Mouse (Mus musculus) midbrain, embryonic 11.5 days (tissue): Measurements from ENCODE around the gene Sptssb. TPM values are rescaled to one million over a fixed set of nuclear protein-coding genes. Genes with fewer than 3 reads are reported as not detected.

ENCODE experiments used
- ATAC-seq: fragments of 200-750 bp; cut with Nextera tagmentation; 2 replicates; pipeline ENCODE4 v1.8.0; 2017; ENCODE audit warnings: moderate TSS enrichment, moderate library complexity; ENCODE audit not compliant: low FRiP score
- DNase-seq: peaks from one replicate; pipeline ENCODE4 v3.0.0; 2015; ENCODE audit warnings: low spot score; ENCODE audit errors: missing footprints
- H3K27ac ChIP-seq: fragments of 300-500 bp; sonication (generic); 2 replicates; pipeline ENCODE4 v1.5.1; 2014; ENCODE audit warnings: low read depth, low read length
- H3K27me3 ChIP-seq: fragments of 300-500 bp; sonication (generic); 2 replicates; pipeline ENCODE4 v1.6.1; 2014; ENCODE audit warnings: mild to moderate bottlenecking, low read length, moderate library complexity, mixed read lengths; ENCODE audit not compliant: control insufficient read depth, insufficient read depth
- H3K36me3 ChIP-seq: fragments of 300-500 bp; sonication (generic); 2 replicates; pipeline ENCODE4 v1.6.1; 2014; ENCODE audit warnings: mild to moderate bottlenecking, low read length, moderate library complexity, mixed read lengths; ENCODE audit not compliant: control insufficient read depth, insufficient read depth
- H3K4me1 ChIP-seq: fragments of 300-500 bp; sonication (generic); 2 replicates; pipeline ENCODE4 v1.6.1; 2014; ENCODE audit warnings: low read length; ENCODE audit not compliant: control insufficient read depth, insufficient read depth
- H3K4me2 ChIP-seq: fragments of 300-500 bp; sonication (generic); 2 replicates; pipeline ENCODE4 v1.6.1; 2014; ENCODE audit warnings: mild to moderate bottlenecking, moderate library complexity
- H3K4me3 ChIP-seq: fragments of 300-500 bp; sonication (generic); 2 replicates; pipeline ENCODE4 v1.5.1; 2014; ENCODE audit warnings: low read depth, low read length
- H3K9ac ChIP-seq: fragments of 300-500 bp; sonication (generic); 2 replicates; pipeline ENCODE4 v1.6.1; 2014; ENCODE audit warnings: low read length
- H3K9me3 ChIP-seq: fragments of 300-500 bp; sonication (generic); 2 replicates; pipeline ENCODE4 v1.6.1; 2016; ENCODE audit warnings: low read length; ENCODE audit not compliant: control insufficient read depth
- WGBS: fragments of 180-500 bp; shearing (Covaris S2); extraction: QIAGEN DNeasy Blood & Tissue Kit; methylation state at CpG from one replicate; pipeline ENCODE4 v1.1.7; 2014; 5-methylcytosine and 5-hydroxymethylcytosine counted together
- polyA plus RNA-seq: library from polyadenylated mRNA; unstranded; fragments of >200 nt; fragmentation: Nextera tagmentation; extraction: Ambion mirVana; gene quantifications from 2 replicates; pipeline ENCODE4 v1.2.1, GENCODE M21; 2014

Sptssb gene
- 0.29 and 0.34 TPM in 2 replicates for polyA plus RNA-seq

DNA sequence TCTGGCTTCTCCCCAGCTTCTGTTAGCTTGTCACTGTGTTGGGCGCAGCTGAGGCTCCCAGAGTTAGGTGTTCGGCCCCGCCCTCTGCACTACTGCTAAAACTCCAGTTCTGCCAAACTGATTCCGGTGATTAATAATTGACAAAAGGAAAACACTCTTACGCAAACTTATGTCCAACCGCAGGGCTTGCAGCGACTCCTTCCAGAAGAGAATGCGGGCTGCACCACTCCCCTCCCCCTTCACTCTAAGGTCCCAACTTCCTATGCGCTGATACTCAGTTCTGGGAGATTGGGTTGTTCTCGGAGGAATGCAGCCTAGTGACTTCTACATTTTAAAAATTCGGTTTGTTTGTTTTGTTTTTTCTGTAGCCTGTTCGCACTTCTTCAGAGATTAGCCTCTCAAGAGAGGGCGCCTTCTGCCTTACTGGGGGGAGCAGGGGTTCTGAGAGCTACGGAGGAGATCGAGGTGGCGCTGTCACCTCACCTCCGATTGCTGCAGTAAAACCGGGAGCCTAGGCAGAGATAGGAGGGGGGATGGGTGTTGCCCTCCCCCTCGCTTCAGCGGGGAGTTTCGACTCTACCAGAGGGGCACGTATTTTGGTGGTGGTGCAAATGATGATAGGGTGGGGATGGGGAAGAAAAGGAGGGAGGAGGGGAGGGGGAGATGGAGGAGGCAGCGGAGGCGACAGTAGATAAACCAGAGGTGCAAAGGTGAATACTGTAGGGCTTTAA lies at the start of gene Sptssb:
Gene Sptssb, minus strand, starts transcription at position 83 of the 731 bp plus-strand sequence.
- peak within 1 kb of the TSS; percentile 46 for H3K4me3 ChIP-seq
- peak; percentile 93 for DNase-seq

DNA sequence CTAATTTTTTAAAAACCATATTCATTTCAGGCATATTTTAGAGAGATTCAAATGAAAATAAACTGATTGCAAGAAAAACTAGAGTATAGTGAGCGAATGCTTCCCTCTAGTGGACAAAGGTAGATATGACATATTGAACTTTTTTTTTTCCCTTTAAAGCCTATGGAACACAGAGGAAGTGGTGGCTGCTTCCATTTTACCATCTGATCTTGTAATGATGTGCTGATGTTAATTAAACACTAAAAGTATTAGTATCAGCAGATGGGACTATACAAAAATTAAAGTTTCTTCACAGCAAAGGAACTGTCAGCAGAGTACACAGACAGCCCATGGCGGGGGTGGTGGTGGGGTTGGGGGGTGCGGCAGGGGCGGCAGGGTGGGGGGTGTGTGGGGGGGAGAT lies 48.3 kb upstream of the Sptssb start:
- Histone ChIP-seq H3K27me3 (no peaks in the 10 kb centered on the region), H3K9ac (no peak overlapping the region), H3K4me3 (no peak overlapping the region), H3K4me1 (no peaks in the 10 kb centered on the region), H3K9me3 (no peaks in the 10 kb centered on the region), H3K27ac (no peak overlapping the region), H3K36me3 (no peaks in the 10 kb centered on the region), H3K4me2 (no peak overlapping the region)
- ATAC-seq (peak; percentile 35; the same call in 1 of the 2 replicates), DNase-seq (peak; percentile 92)
- WGBS = 61% methylated on average over 4 of the region's 4 CpGs

More for the DNA sequence above, at the start of gene Sptssb:
- peak; percentile 51; the same call in 1 of the 2 replicates for ATAC-seq
- peak within 1 kb of the TSS; percentile 47 for H3K9ac ChIP-seq
- H3K27ac ChIP-seq = no peak within 1 kb of the TSS
- WGBS = 2% methylated on average over 24 of the region's 24 CpGs
- H3K36me3 ChIP-seq = no peaks in the 10 kb centered on the region
- H3K9me3 ChIP-seq = no peaks in the 10 kb centered on the region
- peaks cover 7% of the 10 kb centered on the region; the same call in 1 of the 2 replicates for H3K27me3 ChIP-seq
- H3K4me2 ChIP-seq = peak within 1 kb of the TSS; percentile 80
- H3K4me1 ChIP-seq = no peaks in the 10 kb centered on the region

DNA sequence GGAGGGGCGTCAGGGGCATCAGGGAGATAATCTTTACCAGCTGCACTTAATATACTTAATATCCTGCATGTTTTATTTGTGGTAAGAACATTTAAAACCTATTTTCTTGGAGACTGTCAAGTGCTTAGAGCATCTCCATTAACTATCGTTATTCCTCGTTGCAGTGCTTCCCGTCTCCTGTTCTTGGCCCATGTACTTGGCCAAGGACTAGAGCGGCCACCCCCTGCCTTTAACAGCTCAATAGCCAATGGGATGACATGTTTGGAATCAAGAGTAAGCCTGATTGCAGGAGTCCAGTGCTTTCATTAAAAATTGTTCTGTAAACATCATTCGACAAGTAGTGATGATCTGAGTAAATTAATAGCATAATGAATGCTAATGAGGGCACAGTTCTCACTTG lies 47.8 kb upstream of the Sptssb start:
- H3K4me3 ChIP-seq = no peak overlapping the region
- no peaks in the 10 kb centered on the region for H3K36me3 ChIP-seq
- 54% methylated on average over 6 of the region's 6 CpGs for WGBS
- ATAC-seq (no peak), DNase-seq (no peak)
- no peaks in the 10 kb centered on the region for H3K27me3 ChIP-seq
- H3K4me2 ChIP-seq = no peak overlapping the region
- no peak overlapping the region for H3K27ac ChIP-seq
- no peak overlapping the region for H3K9ac ChIP-seq
- H3K9me3 ChIP-seq = no peaks in the 10 kb centered on the region
- H3K4me1 ChIP-seq = no peaks in the 10 kb centered on the region

DNA sequence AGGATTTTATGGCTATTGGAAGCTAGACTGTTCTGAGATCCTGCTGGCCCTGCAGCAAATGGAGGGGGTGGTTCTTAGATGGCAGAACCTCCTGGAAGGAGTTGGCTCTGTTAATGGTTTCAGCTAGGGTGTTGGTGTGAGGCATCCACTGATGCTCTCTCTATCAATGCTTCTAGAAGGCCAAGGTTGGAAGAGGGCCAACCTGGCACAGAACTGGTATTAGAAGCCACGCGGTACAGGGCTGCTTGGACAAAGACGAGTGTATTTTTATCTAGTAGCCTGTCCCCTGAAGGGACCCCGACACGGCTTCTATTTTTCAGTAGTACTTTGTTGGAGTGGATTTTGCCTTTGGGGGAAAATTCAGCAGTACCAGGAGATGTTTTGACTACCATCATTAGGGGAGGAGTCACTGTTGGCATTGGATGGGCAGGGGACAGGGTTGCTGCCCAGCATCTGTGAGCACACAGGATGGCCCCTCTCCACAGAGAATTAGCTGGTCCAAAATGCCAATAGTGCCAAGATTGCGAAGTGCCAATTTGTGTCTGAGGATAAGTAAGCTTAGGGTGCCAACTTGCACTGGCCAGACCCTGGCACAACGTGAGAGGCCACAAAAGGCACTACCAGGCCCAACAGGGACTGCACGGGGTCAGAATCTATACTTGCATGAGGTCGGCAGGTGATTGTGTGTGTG lies 43.2 kb upstream of the Sptssb start:
- no peak overlapping the region for H3K4me3 ChIP-seq
- WGBS = 90% methylated on average over 9 of the region's 9 CpGs
- no peaks in the 10 kb centered on the region for H3K9me3 ChIP-seq
- no peaks in the 10 kb centered on the region for H3K4me1 ChIP-seq
- no peaks in the 10 kb centered on the region for H3K27me3 ChIP-seq
- H3K4me2 ChIP-seq = no peak overlapping the region
- H3K9ac ChIP-seq = no peak overlapping the region
- DNase-seq (no peak), ATAC-seq (no peak)
- H3K36me3 ChIP-seq = no peaks in the 10 kb centered on the region
- H3K27ac ChIP-seq = no peak overlapping the region

DNA sequence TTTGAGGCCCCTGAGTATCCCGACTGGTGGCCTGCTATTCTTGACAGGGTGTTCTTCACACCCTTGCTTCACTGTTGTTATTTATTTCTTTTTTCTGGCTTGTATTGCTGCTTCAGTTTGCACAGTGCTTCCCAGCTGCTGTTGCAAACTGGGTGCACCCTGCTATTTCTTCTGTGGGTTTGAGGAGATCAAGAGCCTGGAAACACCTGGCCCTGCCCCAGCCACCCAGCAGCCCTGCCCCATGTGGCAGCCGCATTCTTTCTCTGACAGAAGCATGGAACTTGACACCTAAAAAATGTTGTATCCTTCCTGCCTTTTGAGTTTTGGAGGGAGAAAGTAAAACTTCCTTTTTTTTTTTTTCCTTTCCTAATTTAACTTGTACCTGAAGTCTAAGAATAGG lies 42.6 kb upstream of the Sptssb start:
- Histone ChIP-seq H3K4me3 (no peak overlapping the region), H3K4me2 (no peak overlapping the region), H3K27me3 (no peaks in the 10 kb centered on the region), H3K27ac (no peak overlapping the region), H3K36me3 (no peaks in the 10 kb centered on the region), H3K9me3 (no peaks in the 10 kb centered on the region), H3K4me1 (no peaks in the 10 kb centered on the region), H3K9ac (no peak overlapping the region)
- WGBS = 73% methylated on average over 2 of the region's 2 CpGs
- no peak for ATAC-seq
- no peak for DNase-seq

DNA sequence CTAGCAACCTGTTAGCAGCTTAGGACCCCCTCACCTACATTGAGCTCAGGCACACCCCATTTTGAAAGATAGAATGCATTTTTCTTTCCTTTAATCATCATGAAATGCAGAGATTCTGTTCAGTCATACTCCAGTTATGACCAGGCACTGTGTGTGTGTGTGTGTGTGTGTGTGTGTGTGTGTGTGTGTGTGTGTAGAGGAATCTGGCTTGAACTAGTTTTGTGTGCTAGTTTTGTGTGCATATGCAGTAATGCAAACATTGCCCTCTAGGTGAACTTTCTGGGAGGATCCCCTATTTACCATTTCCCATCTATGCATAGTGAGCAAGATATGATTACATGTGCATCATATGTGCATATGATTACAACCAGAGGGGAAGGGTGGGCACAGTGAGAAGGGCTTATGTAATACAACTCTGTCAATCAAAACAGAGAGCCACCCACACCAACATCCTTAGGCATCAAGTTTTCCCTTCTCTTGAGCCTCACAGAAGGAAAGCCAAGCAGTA lies 42.2 kb upstream of the Sptssb start:
- Histone ChIP-seq H3K9me3 (no peaks in the 10 kb centered on the region), H3K4me2 (no peak overlapping the region), H3K4me1 (no peaks in the 10 kb centered on the region), H3K36me3 (no peaks in the 10 kb centered on the region), H3K27ac (no peak overlapping the region), H3K27me3 (no peaks in the 10 kb centered on the region), H3K9ac (no peak overlapping the region), H3K4me3 (no peak overlapping the region)
- ATAC-seq (no peak), DNase-seq (no peak)

DNA sequence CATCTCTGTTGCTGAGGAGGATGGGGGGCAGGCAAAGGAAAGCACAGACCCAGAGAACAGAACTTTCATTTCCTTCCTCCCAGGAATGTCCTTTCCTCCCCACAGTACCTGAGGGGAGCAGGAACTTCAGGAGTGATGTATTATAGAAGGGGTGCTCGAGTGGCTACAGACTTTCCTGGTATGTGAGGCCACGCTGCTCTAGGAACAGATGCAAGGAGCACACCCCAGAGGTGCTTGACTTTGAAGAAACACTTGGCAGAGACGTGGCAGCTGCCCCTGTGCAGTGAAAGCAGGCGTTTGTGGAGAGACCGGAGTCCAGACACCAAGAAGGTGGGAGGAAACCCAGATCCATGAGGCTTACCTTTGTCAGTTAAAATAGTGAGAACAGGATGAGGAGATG lies 40.6 kb upstream of the Sptssb start:
- Histone ChIP-seq H3K36me3 (no peaks in the 10 kb centered on the region), H3K9me3 (no peaks in the 10 kb centered on the region), H3K27me3 (no peaks in the 10 kb centered on the region), H3K4me2 (no peak overlapping the region), H3K9ac (no peak overlapping the region), H3K4me1 (no peaks in the 10 kb centered on the region), H3K27ac (no peak overlapping the region), H3K4me3 (no peak overlapping the region)
- DNase-seq (no peak), ATAC-seq (no peak)
- WGBS = 78% methylated on average over 5 of the region's 5 CpGs

DNA sequence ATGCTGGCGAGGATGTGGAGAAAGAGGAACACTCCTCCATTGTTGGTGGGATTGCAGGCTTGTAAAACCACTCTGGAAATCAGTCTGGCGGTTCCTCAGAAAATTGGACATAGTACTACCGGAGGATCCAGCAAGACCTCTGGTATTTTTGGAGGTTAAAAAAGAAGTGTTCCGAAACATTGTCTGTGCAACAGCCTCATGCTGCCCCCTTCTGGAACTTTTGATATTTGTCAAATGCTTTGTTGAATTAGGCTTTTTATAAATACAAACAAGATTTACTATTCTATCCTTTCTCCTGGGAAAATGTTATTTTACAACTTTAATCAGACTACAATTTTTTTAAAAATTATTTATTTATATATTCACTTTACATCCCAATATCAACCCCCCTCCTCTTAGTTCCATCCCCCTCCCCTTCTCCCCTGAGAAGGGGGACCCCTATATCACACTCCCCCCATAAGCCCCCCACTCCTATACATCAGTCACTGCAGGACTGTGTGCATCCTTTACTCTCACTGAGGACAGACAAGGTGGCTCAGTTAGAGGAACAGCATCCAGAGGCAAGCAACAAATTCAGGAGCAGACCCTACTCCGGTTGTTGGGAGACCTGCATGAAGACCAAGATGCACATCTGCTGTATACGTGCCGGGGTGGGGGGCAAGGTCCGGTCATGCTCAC lies 38.3 kb upstream of the Sptssb start:
- DNase-seq = peak; percentile 92

DNA sequence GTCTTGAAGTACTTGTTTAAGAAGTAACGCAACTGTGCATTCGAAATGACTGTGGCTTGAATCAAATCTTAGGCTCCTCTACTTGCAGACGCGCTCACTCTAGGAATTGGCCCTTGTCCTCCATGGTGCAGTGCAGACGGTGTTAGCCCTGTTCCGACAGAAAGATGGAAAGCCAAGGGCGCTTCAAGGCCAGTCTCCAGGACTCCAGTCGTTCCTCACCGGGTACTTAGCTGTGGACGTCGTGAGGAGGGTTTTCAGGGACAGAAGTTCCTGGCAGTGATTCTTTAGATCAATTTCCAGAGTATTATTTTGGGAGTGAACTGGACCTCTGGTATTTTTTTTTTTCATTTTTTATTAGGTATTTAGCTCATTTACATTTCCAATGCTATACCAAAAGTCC lies 35.8 kb upstream of the Sptssb start:
- no peaks in the 10 kb centered on the region for H3K4me1 ChIP-seq
- H3K27me3 ChIP-seq = no peaks in the 10 kb centered on the region
- H3K36me3 ChIP-seq = no peaks in the 10 kb centered on the region
- 91% methylated on average over 11 of the region's 11 CpGs for WGBS
- no peak overlapping the region for H3K4me2 ChIP-seq
- no peak overlapping the region for H3K9ac ChIP-seq
- no peak for ATAC-seq
- DNase-seq = no peak
- H3K4me3 ChIP-seq = no peak overlapping the region
- H3K9me3 ChIP-seq = no peaks in the 10 kb centered on the region
- no peak overlapping the region for H3K27ac ChIP-seq

More for the DNA sequence above, 38.3 kb upstream of the Sptssb start:
- Histone ChIP-seq H3K36me3 (no peaks in the 10 kb centered on the region), H3K9me3 (no peaks in the 10 kb centered on the region), H3K9ac (no peak overlapping the region), H3K4me1 (no peaks in the 10 kb centered on the region), H3K4me2 (no peak overlapping the region), H3K4me3 (no peak overlapping the region), H3K27me3 (no peaks in the 10 kb centered on the region), H3K27ac (no peak overlapping the region)
- peak; percentile 58; the same call in 1 of the 2 replicates for ATAC-seq
- 78% methylated on average over 7 of the region's 8 CpGs for WGBS
